Mouse (Mus musculus) inflammation-experienced regulatory T-cells, adult 6 months (primary cell): Measurements from ENCODE around the gene Mknk1. TPM values are rescaled to one million over a fixed set of nuclear protein-coding genes. Genes with fewer than 3 reads are reported as not detected.

Source experiments
- ATAC-seq: one replicate; pipeline ENCODE4 v1.8.0; 2017
- polyA plus RNA-seq, 3 experiments: library from polyadenylated mRNA; unstranded; fragments of 100-300 nt; shearing (Covaris generic); gene quantifications; one replicate each; pipeline ENCODE4 v1.2.1; 2017

The Mknk1 gene
- polyA plus RNA-seq, 3 experiments from 2014 or later = 34.8 to 45.1 (median 41.8) TPM

DNA sequence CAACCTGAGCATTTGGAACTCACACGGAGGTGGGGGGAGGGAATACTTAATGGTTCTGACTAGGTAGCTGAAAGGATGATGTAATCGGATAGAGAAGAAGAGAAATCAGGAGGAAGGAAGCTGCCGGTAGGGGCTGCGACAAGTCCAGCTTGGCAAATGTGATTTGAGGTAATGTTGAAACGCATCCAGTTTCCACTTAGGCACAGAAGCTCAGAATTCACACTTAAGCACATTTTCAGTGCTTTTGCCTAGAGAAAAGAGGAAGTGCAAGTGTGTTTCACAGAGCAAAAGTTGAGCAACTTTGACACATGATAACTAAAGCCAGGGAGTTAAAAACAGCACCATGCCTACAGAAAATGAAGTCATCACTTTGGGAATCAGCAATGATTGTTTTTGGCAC, 8.4 kb downstream of the Mknk1 start:
- ATAC-seq = no peak

DNA sequence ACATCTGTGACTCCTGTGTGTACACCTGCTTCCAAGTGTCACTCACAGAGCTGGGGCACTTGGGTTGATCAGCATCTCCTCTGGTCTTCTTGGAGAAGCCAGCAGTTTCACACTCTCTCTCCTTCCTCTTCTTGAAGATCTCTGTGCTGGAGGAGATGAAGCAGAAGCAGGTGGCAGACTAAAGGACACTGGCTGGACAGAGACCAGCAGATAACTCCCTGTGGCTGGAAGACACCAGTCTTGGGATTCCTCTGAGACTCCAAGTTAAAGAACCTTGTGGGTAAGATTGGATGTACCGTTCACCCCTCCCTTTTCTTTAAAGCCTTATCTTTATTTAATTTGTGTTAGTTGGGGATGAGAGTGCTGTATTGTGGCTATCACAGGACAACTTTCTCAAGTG, 9.1 kb downstream of the Mknk1 start:
- ATAC-seq = no peak

DNA sequence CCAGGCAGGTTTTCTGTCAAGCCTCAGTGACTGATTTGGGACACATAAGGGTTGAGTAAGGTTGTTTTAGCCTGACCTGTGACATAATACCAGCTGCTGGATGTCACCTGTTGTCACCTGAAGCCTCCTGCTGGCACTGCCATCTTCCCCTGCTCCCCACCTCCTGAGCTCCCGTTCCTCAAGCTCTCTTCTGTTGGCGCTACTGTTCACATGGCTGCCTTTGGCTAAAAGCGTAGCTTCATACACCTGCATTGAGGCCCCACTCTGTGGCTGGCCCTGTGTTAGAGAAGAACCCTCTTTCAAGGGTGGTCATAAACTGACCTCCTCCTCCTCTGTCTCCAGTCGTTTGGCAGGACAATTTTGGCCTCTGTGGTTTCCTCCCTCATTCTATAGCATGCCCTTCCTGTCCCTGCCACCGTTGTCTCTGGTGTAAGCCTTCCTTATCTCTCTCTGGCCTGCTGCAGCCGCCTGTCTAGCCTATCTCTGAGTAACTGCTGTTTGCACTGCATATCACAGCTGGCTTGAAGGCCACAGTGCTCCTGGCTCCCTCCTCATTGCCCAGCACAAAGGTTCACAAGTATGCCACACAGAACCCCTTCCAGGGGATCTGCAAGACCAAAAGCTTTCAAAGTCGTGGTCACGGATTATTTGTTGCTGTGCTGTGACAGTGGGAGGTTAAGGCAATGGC, 10.1 kb downstream of the Mknk1 start:
- no peak for ATAC-seq

DNA sequence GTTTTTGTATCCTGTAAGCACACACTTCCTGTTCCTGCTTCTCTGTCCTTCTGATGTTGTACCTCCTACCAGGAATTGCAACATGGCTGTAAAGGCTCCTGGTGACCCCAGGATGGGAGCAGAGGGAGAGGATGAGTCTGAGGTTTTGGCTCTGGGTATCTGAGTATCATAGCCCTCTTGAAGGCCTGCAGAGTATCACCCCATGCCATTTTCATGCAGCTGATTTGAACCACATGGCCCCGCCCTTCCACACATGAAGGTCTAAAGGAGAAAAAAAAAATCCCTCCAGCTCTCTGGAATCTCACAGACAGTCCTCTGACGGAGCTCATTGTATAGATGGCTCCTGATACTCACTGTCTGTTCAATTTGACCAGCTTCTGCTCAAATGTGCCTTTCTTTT, 11.1 kb downstream of the Mknk1 start:
- no peak for ATAC-seq

DNA sequence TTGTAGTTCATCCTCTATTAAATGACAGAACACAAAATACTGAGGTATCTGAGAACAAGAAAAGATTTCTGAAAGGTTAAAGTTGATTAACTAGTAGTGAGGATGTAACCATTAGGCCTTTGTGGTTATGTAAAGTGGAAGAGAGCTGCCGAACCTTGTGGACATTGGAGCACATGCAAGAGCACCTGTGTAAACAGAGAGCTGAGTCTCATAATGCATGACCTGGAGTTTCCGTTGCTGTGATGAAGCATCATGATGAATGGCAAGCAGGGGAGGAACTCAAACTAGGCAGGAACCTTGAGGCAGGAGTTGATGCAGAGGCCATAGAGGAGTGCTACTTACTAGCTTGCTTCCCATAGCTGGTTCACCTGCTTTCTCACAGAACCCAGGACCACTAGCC, 11.6 kb downstream of the Mknk1 start:
- no peak for ATAC-seq

DNA sequence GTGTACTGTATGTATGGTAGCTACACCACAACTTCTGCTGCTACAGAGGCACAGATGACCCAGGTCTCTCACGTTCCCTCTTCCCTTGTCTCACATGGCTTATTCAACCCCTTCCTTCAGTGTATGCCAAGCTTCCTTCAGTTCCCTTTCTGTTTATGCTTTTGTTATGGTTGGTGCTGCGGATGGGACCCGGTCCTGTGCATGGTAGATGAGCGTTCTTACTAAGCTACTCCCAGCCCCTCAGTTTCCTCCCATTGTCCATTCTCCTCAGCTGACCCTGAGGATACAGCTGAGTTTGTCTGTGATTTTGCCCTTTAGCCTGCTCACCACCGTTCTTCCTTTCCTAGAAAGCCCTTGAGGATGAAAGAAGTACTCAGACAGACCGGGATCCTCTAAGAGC, 12.6 kb downstream of the Mknk1 start:
- ATAC-seq = no peak

DNA sequence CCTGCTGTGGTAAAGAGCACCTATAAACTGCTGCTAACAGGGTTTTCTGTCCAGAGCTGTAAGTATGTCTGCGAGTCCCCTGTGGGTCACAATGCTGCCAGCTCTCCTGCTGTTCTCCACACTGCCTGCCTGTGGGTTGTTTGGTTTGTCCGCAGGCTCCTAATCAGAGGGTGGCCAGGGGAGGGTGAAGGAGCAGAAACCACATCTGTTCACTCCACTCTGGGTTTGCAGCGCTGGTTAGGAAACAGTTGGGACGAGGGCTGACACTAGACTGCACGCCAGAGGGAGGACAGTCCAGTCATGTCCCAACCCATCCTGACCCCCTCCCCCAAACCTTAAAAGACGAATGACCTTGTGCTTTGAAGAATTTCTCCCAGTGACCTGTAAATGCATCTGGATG, 16.1 kb downstream of the Mknk1 start:
- ATAC-seq = no peak

DNA sequence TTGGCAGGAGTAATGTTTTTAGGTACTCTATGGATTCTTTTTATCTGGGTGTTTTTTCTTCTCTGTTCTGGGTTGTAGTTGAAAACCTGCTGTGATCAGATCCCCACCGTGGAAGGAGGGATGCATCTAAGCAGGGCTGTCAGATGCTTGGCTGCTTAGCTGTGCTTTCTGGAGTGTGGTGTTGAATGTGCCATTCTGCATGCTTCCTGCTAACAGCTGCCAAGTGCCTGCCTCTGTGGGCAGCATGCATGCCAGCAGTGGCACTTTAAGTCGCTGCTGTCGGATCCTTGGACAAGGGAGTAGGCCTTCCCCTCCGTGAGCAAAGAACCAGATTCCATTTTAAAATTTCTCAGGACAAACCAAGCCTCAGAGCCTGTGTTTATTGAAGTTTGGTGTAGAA, 16.6 kb downstream of the Mknk1 start:
- ATAC-seq = no peak

DNA sequence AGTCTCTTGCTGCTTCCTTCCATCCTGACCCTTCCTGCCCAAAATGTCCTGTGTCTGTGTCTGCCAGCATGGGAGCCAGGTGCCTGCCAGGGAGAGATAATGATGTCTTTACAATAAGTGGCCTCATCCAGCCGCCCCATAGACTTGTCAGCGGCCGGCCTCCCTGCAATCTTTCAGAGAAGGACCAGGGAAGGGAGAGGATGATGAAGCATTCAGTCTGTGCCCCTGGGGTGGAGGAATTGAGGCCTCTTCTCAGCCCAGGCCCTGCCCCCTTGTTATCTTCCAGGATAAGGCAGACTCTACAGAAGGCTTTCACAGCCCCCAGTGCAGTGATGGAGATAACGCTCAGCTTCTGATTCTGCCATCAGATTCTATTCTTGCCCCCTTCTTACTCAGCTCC, 17.3 kb downstream of the Mknk1 start:
- ATAC-seq = no peak

DNA sequence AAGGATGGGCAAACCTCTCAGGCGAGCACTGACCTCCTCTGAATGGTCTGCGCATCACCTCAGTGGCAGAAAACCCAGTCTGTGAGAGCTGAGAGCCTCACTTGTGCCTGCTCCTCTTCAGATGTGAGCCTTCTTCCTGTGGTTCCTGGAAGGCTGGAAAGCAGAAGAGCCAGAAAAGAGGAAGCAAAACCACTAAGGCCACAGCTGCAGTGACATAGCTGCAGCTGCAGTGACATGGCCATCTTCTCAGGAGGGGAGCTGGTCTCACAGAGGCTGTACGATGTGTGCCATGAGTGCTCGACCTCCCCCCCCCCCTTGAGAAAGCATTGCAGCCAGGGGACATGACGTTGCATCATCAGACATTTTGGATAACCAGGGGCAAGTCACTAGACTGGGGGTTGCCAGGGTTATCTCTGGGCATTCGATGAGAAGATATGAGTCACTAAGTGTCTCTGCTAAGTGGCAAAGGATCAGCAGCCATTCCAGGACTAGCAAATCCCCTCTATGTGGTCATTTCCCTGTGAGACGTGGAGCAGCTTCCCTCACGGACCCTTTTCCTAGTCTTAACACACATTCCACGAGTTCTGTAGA, 18.4 kb downstream of the Mknk1 start:
- no peak for ATAC-seq

DNA sequence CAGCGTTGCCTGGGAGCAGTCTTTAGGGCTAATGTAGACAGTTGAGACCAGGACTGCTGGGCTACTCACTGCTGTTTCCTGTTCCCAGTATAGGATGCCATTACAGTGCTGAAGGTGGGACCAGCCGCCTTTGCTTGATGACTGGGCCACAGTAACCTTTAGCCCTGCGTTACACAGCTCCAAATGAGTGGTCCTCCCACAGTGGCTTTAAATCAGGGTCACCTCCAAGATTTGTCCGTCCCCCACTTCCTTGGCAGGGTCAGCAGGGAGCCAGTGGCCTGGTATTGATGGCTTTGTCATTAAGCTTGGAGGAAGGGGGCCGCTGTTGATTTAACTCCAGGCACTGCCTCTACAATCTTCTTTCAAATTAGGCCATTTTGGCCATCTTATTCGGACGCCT, 24.4 kb downstream of the Mknk1 start:
- ATAC-seq = no peak

DNA sequence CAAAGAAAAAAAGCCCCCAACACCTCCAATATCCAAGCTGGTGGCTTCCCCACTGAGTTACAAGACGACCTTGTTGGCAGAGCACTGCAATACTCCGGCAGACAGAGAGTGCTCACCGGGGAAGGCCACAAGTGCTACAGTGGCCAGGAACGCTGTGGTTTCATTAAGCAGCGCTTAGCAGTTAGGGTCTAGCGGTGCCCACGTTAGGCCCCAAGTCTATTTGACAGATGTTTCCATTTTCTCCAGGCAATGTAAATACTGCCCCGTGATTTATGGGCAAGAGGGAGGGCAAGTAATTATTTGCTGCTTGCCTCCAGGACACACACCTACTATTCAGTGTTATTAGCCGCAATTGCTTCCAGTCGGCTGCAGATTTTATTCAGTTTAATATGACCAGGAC, 24.9 kb downstream of the Mknk1 start:
- ATAC-seq = no peak

DNA sequence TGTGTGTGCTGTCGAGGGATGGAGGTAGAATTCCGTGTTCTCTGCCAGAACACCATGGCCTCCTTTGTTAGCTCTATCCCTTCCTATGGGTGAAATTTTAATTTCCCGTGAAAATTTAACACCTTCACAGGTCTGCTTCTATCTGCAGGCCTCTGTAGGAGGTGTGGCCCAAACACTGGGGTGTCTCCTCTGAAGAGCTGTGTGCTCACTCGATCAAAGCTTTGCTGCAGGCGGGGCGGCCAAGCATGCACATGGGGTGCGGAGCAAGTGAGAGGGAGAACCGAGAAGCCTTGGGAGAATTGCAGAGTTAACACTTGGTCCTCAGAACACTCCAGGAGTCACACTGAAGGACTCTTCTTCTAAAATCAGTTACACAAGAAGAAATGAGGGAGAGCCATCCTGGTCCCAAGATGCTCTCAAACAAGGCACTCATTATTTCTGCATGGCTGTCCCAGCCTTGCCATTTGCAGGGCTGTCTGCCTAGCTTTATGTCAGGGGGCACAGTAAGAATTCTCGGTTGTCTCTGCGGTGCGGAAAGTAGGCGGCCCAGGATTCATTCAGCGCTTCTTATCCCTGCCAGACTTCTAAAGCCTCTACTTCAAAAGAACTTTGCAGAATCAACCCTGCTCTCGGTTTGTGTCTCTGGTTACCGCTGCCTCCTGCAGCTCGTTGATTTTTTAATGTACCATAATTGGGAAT, 30.7 kb downstream of the Mknk1 start:
- no peak for ATAC-seq

DNA sequence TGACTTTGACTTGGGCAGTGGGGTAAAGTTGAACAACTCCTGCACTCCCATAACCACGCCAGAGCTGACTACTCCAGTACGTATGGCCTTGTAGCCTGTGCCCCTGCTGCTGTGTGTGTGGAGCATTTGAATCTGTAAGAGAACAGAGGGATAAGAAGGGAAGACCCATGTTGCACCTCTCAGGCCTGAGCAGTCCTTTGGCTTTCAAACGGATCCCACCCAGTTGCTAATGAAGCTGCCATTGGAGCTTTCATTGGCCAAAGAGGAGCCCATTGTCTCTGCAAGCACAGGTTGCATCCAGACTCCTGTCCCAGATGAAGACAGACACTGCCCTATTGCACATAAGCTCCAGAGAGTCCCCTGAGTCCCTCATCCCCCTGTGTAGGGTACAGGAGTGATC, 34.2 kb downstream of the Mknk1 start:
- ATAC-seq = no peak

DNA sequence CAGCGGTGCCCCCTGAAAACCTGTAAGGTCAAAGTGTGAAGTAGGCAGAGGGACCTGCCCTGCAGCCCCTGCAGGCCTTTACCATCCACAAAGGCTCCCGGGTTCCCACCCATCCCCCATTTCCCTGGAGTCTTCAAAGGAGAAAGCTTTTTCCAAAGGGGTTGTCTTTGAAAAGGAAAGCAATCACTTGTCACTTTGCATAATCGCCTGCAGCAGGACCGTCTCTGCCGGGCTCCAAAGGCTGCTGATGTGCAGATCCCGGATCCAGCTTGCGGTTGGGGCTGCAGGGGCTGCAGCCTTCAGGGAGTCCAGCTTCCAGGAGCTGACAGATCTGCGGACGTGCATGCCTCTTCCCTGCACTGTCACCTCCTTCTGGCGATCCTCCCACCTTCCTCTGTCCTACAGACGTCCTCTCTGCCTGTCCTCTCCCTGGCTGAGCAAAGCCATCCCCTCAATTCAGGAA, 39.2 kb downstream of the Mknk1 start:
- no peak for ATAC-seq

DNA sequence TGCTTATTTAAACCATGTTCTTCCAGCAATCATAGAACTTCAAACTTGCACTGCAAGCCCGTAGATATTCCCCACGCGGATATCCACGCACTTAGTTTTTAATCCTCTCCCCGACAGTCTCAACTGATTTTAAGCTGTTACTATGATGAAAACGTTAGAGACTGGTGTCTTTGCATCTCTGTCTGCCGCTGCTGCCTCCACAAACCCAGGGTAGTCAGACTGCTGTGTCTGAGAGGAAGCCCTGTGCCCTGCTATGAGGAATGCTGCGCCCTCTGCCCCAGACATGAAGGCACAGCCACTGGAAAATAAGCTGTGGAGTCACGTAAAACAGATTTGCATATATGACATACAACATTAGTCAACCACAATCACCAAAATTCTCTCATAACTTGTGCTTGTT, 39.8 kb downstream of the Mknk1 start:
- no peak for ATAC-seq

DNA sequence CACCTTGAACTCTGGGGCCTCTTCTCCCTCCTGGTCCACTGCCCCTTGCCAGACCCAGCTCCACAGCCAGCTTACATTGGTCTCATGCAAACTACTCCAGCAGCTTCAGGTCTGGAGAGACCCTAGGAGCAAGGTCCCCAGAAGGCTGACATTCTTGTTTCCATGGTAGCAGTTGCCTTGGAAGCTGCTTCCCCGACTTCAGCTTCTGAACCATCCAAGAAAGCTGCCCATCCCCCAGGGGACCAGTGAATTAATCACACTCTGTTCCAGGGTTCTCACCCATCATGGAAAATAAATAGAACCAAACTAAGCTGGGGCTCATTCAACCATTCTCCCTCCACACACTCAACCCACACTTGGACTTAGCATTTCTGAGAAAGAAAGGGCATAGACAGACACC, 42.2 kb downstream of the Mknk1 start:
- ATAC-seq = no peak

DNA sequence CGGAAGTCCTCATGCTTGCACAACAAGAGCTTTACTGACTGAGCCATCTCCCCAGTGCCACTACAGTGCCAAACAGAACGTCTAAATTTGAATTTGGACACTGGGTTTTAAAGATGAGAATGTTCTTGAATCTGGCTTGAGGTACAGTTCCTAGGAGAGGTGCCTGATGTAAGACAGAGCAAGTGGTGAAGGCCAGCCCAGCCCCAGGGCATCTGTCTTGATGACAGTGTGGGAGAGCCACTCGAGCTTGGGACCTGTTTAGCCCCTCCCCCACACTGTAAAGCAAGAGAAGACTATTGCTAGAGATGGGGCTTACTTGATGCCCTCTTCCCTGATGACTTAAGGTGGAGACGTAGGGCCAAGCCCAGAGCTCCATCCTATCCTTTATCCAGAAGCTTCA, 43.2 kb downstream of the Mknk1 start:
- ATAC-seq = no peak

DNA sequence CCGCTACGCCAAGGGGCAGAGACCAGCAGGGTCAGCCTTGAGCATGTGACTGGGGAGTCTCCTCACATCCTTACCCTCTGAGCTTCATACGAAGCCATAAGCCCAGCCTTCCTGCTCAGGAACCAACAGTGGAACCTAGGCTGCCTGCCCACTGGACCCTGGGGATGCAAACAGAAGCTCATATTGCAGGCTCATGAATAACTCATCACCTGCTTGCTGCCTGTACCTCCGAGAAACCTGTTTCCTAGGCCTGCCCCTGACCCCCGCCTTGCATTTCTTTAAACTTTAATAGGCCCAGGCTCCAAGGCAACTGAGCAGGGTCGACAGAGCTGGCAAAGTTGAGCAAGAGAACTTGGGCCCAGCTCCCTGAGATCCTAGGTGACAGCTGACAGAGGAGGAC, 45.0 kb downstream of the Mknk1 start, which contains the start of gene Kncn:
TSS of gene Kncn (plus strand) at position 379 of the 400 bp plus-strand sequence.
- no peak for ATAC-seq

DNA sequence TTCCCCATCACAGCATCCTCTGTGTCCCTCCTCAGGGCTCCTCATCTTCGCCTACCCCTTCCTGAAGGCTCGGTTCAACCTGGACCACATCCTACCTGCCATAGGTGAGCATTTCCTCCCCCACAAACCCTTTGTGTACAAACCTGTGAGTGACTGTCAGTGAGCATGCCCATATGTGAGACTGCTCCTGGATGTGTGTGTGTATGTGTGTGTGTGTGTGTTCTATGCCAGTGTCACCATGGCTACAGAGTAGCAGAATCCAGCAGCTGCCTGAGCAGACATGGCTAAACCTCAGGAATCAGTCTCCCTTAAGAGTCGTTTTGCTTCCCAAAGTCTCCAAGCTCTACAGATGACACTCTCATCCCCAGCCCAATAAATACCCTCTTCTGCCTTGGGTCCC, 46.8 kb downstream of the Mknk1 start:
- no peak for ATAC-seq

DNA sequence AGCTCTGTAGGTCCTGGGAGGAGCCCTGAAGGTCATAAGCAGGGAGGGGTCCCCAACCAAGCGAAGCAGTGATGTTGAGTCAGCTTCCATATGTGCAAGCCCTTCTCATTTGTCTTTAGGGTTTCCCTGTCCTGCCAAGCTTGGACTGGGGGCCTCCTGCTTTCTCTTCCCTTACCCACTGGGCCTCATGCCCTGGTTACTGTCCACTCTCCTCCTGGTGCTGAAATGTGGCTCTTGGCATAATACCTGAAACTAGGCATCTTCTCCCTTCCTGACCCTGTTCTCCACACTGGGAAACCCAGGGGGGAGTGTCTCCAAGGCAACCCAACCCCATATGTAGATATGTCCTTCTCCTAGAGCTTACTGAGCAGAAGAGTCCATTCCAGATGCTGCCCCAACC, 47.9 kb downstream of the Mknk1 start:
- ATAC-seq = no peak

DNA sequence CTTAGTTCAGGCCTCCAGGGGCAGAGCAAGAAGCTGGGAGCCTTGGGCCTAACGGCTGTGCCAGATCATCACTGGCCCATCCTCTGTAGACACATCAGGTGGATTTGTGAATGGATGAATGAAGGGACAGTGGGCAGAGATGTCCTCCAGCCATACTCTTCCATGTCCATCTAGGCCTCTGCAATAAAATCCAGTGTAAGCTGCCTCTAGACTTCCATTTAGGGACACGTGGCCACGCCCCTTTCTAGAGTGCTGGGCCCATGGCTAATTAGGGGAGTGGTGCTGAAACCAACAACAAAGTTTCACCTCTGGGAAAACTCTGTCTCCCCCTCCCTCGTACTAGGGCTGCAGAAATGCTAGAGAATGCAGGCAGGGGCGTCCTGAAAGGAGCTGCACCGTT, 51.1 kb downstream of the Mknk1 start:
- ATAC-seq = no peak

DNA sequence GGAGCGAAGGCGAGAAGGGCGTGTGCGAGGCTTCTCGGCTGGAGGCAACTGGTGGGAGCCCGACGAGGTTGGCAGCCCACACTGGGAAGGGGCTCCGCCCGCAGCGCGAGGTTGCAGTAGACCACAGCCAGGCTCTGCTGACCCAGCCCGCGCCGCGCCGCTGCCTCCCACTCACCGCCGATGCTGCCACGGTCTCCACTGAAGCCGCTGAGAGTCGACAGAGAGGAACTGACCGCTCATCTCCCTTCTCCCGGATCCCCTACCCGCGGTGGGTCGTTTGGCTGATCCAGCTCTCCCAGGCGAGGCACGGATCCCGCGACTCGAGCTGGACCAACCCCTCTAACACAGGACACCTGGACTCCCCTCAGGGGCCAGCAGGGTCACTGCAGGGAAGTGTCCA, 51.6 kb downstream of the Mknk1 start, which contains the start of gene 6430628N08Rik:
TSS of gene 6430628N08Rik (plus strand) at position 113 of the 400 bp plus-strand sequence.
- ATAC-seq = no peak

DNA sequence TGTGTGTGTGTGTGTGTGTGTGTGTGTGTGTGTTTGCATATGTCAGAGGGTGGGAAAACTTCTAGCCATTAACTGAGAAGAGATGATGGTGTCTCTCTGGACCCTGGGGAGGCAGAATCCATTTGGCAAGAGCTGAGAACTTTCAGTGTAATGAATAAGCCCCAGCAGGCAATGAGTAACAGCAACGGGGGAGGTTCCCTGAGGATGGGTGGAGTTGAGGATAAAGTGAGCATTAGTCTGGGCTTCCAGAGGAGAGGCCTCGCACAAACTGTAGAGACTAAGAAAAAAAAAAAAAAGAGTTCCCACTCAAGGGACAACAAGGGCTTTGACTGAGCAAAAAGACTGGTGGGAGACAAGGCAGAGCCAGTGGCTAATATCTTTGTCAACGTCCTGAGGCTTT, 55.3 kb downstream of the Mknk1 start:
- no peak for ATAC-seq
